Mouse (Mus musculus): ENCODE results near the gene Crtac1.

DNA sequence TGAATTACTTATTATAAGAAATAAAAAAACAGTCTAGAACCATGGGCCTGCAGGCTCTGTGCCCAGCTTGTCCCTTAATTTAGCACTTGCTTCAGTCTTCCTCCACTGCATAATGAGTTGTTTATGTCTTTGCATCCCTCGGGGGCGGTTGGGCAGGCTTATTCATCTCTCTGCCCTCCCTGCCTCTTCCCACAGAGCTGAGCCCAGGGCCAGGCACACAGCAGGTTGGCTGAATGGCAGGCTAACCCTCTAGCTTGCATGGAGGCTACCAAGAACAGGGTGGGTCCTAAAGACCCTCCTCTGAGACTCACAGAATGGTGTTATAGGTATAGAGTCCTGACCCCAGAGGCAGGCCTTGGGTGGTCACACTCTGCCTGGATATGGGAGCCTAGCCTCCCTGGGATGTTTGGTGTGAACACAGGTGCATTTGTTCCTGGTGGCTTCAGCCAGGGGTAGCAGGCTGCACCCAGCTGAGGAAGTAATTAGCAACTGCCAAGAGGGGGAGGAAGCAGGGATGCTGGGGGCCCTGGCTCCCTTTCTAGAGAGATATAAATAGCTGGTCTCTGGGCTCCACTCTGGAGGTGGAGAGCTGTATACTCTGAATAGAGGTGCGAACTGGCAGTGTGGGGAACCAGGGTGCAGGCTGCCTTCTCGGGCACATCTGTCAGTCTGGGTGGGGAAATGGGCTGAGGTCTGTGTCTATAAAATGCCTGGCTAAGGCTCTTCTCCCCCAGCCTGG, 193.8 kb downstream of the Crtac1 start:
- TF ChIP-seq MAFK (IDR thresholded peaks at IDR 0.05; ENCODE audit: insufficient read depth, low read depth, low read length), result no peak
- TF ChIP-seq HCFC1 (IDR thresholded peaks at IDR 0.05; ENCODE audit: borderline replicate concordance, insufficient read depth, low read length), result no peak
- no peak for TF ChIP-seq CHD2 (IDR thresholded peaks at IDR 0.05; ENCODE audit: low read depth, low read length)
- TF ChIP-seq ZNF384 (IDR thresholded peaks at IDR 0.05; ENCODE audit: low read depth, low read length), result no peak

Measured in ES-E14 (cell line).